Mouse (Mus musculus): ENCODE data around the gene Tesk2. TPM values are rescaled to one million over a fixed set of nuclear protein-coding genes. Genes with fewer than 3 reads are reported as not detected.

Tesk2 gene
- total RNA-seq, 2 experiments from 2014 or later: 2.0 to 2.2 TPM

GRCm38 (mm10) chr4:116786587-116786986 is 65.8 kb downstream of the Tesk2 start:
- no peak for DNase-seq
- intact Hi-C loops (cut with DNase I): no loop called here

- DNase-seq: no peak
- intact Hi-C loops (cut with DNase I): no loop called here
These were observed 67.4 kb downstream of the Tesk2 start for GRCm38 (mm10) chr4:116787985-116788760.

- intact Hi-C loops (cut with DNase I): loop anchor here (1.0 kb wide), 1 partner anchor 70 kb away; no protein-coding TSS in a partner anchor
- peak; percentile 80 for DNase-seq
These were observed 68.2 kb downstream of the Tesk2 start for GRCm38 (mm10) chr4:116788956-116789355.

- intact Hi-C loops (cut with DNase I): no loop called here
- no peak for DNase-seq
These were observed 71.7 kb downstream of the Tesk2 start for GRCm38 (mm10) chr4:116792453-116792852.

GRCm38 (mm10) chr4:116794273-116794672 is 73.5 kb downstream of the Tesk2 start:
- no peak for DNase-seq
- intact Hi-C loops (cut with DNase I): no loop called here

- intact Hi-C loops (cut with DNase I): no loop called here
These were observed 75.8 kb downstream of the Tesk2 start for GRCm38 (mm10) chr4:116796442-116797110.

GRCm38 (mm10) chr4:116799901-116800300 is 79.2 kb downstream of the Tesk2 start:
- no peak for DNase-seq
- intact Hi-C loops (cut with DNase I): no loop called here

More at GRCm38 (mm10) chr4:116796442-116797110, 75.8 kb downstream of the Tesk2 start:
- no peak for DNase-seq

- intact Hi-C loops (cut with DNase I): no loop called here
- DNase-seq: peak; percentile 98
These were observed 86.7 kb downstream of the Tesk2 start, which contains the start of the genes Toe1 and Mutyh for GRCm38 (mm10) chr4:116807197-116808129. Toe1 (minus strand) TSS chr4:116807640. Mutyh (plus strand) TSS chr4:116807723.

GRCm38 (mm10) chr4:116811012-116811411 is 90.3 kb downstream of the Tesk2 start:
- DNase-seq: no peak
- intact Hi-C loops (cut with DNase I): no loop called here

- no peak for DNase-seq
- intact Hi-C loops (cut with DNase I): no loop called here
These were observed 94.5 kb downstream of the Tesk2 start for GRCm38 (mm10) chr4:116815276-116815675.

- DNase-seq: peak; percentile 43
These were observed 96.7 kb downstream of the Tesk2 start for GRCm38 (mm10) chr4:116817486-116817885.

GRCm38 (mm10) chr4:116819968-116820901 is 99.5 kb downstream of the Tesk2 start:
- no peak for DNase-seq
- intact Hi-C loops (cut with DNase I): no loop called here

More at GRCm38 (mm10) chr4:116817486-116817885, 96.7 kb downstream of the Tesk2 start:
- intact Hi-C loops (cut with DNase I): no loop called here

GRCm38 (mm10) chr4:116820902-116821693 is 100.3 kb downstream of the Tesk2 start:
- intact Hi-C loops (cut with DNase I): no loop called here

GRCm38 (mm10) chr4:116821694-116822016 is 100.9 kb downstream of the Tesk2 start, which contains the start of gene Hpdl:
Hpdl (minus strand) TSS chr4:116821707.
- intact Hi-C loops (cut with DNase I): no loop called here
- no peak for DNase-seq

More at GRCm38 (mm10) chr4:116820902-116821693, 100.3 kb downstream of the Tesk2 start:
- DNase-seq: peak; percentile 59

- DNase-seq: peak; percentile 59
These were observed 103.8 kb downstream of the Tesk2 start for GRCm38 (mm10) chr4:116824541-116825004.

GRCm38 (mm10) chr4:116827819-116828218 is 107.1 kb downstream of the Tesk2 start:
- no peak for DNase-seq
- intact Hi-C loops (cut with DNase I): loop anchor here (2.0 kb wide), 1 partner anchor 159 kb away; no protein-coding TSS in a partner anchor

More at GRCm38 (mm10) chr4:116824541-116825004, 103.8 kb downstream of the Tesk2 start:
- intact Hi-C loops (cut with DNase I): no loop called here

- no peak for DNase-seq
These were observed 108.8 kb downstream of the Tesk2 start for GRCm38 (mm10) chr4:116829364-116830069.

GRCm38 (mm10) chr4:116830070-116830368 is 109.3 kb downstream of the Tesk2 start:
- no peak for DNase-seq
- intact Hi-C loops (cut with DNase I): no loop called here

More at GRCm38 (mm10) chr4:116829364-116830069, 108.8 kb downstream of the Tesk2 start:
- intact Hi-C loops (cut with DNase I): loop anchor here (2.0 kb wide), 1 partner anchor 157 kb away; no protein-coding TSS in a partner anchor
